Mouse (Mus musculus) heart, adult 18-20 months (tissue): ENCODE measurements at regions not wholly inside any gene's neighbourhood (a gene's known extent, or its start where the extent isn't known, plus 50 kb on each side); places are given as distances from the start of the nearest gene placed in this dataset.

ENCODE experiments used
- DNase-seq, 2 experiments: peaks; one replicate each; pipeline ENCODE4 v3.0.0; 2021 to 2022; ENCODE audit warnings: mixed read lengths in 1 of 2

GRCm38 (mm10) chr12:9655794-9656193, 85.9 kb downstream of the Osr1 start:
- no peak for DNase-seq

DNA sequence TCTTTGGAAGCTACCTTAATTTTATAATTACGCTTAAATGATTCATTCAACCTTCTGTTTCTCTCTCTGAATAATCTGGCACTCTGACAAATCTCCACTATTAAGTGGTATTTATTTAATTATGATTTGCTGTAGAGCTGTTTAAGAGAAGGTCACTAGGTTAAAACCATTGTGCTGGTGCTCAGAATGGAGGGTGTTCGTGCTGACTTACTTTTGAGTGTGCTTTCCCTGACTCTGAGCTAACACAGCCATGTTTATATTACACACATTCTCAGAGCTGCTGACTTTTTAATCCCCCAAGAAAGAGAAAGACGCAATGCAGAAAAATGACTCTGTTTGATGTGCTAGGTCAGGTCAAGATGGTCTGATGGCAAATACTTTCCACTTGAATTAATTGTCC, 86.4 kb downstream of the Osr1 start:
- DNase-seq = no peak

DNA sequence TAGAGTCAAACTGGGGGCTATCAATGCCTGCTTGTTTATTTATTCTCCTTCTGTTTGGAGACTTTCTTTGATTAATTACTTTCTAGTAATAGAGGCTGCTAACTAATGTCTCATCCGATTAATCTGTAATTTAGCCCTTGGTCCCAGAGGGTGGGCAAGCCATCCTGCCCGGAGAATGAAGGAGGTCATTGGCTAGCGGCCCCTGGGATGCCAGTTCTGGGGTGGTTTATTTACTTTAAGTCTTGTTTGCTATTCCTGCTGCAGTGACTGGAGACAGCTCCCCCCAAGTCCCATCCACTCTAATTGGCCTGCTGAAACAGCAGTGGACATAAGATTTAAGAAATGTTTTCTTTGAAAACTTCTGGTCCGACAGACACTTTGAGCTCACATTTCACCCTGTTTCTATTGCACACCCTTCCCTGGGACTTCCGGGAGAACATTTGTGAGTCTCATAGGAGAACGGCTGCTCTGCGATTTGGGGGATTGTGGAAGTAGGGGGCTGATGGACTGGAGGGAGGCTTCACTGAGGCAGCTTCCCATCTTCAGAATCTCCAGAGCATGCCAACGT, 87.4 kb downstream of the Osr1 start:
- DNase-seq = no peak

DNA sequence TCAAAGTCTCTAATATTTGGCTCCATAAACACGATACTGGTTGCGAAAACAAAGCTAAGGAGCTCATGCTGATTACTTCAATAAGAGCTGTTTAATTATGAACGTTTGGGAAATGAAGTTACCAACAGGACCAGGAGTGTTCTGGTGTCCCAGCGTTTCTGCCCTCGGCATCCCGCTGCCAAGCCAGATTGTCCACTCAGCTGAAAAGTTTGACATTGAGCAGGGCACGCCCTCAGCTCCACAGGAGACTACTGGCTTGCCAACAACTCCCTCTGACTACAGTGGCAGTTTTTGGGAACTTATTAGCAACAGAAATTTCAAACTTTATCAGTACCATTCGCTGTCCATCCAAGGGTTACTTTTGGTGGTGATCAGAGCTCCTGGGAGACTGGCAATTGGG, 87.9 kb downstream of the Osr1 start:
- peak; percentile 8 to 12 for DNase-seq

DNA sequence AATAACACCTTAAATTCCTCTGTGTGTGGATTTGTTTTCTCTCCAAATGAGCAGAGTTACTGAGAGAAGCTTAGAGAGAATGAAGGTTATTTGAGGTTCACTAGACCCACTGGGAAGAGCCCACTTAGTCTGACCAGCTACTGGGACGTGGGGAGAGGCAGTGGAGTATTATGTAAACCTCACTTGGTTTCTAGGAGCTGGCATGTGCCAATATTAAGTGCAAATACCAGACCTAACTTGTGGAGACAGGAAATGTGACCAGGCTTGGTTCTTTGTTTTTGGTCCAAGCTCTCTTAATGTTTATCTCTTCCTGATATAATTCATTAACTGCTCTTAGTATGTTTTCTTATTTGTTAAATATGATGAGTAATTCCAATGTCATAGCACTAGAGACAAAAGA, 90.4 kb downstream of the Osr1 start:
- DNase-seq = no peak

- no peak for DNase-seq
These were observed 118.9 kb downstream of the Osr1 start for GRCm38 (mm10) chr12:9688776-9689175.

DNA sequence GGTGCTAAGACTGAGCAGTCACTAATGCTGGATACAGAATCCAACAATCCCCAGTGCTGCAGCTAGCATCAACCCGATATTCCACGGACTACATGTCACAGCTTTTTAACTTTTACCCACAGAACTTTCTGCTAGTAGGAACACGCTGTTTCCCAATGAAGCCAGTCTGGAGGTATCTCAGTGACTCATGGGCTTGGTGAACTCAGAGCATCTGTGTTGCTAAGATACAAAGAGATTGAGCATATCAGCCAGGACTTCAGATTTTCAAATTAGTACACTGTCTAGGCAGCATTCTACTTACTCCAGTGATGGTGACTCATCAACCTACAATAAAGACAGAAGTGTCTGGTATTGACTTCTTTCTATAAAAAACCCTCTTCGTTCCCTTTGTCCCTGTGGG, 119.6 kb downstream of the Osr1 start:
- DNase-seq = peak in 1 of 2 experiments; percentile 47

DNA sequence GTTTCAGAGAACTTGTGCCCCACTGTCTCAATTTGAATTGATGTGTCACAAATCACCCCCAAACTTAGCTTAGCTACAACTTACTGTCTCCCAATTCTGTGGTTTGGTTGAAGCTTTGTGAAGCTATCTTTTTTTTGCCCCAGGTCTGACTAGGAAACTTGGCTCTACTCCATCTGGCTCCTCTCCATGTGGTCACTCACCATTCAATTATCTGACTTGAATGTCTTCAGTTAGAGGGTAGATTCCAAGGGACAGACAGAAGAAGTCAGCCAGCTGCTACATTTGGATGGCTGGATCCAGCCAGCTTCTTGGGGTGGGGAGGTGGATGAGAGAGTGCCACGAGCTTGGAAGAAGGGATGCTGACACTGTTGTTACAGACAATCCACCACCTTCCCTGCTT, 163.0 kb downstream of the Osr1 start:
- peak; percentile 6 to 8 for DNase-seq

DNA sequence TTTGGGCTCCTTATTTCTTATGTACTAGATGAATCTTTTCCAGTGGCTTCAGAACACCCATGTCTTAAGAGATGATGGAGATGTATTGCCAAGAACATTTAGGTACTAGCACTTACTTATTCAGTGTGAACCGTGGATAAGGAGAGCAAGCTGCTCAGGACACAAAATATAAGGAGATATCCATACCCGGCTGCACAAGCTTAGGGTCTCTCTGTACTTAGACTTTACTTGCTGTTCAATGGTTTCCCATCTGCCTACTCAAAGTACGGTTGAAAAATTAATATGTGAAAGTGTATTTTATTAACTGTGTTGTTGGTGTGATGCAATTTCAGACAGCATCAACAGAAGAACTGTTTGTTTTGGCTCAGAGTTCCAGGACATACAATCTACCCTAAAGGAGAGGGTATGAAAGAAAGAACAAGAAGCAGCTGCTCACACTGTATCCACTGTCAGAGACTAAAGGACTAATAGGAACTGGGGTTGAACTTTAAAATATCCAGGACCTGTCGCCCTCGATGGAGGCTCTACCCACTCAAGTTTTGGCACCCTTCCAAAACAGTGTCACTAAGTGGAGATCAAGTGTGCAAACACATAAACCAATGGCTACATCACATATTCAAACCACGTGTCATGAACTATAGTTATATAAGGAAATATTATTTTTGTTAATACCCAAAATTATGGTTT, 174.9 kb downstream of the Osr1 start:
- DNase-seq = no peak

DNA sequence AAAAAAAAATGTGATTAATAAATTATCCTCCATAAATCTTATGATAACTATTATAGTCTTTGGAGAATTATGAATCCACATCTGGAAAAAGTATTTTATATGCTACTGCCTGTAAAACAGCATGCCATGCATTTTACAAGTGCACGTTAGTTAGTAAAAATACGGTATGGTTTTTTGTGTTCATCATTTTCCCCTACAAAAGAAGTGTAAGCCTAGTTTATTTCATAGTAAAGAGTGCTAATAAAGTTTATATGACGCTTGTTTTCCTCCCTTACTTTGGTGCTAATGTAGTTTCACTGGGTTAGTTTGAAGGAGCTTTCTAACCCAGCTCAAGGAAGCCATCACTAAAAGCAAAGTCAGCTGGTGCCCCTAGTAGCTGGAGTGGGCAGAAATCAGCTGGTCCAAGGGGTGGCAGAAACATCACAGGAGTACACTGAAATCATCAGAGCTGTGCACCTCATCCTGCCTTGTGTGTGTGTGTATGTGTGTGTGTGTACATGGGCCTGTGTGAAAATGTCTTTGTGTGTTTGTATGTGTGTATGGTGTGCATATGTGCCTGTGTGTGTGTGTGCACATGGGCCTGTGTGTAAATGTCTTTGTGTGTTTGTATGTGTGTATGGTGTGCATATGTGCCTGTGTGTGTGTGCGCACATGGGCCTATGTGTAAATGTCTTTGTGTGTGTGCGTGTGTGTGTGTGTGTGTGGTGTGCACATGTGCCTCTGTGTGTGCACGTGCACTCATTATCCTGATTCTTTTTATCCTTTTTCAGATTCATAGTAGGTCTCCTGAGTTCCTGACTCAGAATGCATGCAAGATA, 181.6 kb downstream of the Osr1 start:
- DNase-seq = no peak

DNA sequence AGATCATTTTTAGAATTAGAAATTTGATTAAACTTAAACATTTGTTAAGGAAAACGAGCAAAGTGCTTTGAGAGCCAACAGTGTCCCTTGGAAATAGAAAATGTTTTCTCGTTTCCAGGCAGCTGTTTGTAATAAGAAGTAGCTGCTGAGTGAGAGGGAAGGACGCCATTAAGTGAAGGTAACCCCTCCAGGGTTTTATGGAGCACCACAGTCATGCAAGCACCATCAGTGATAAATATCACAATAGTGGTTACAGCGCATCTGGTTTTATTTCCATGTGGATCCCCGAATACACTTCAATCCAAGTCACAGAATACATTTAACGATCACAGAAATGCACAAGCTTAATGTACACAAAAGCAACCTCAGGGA, 182.1 kb downstream of the Osr1 start:
- DNase-seq = no peak

- DNase-seq = no peak
These were observed 186.5 kb downstream of the Osr1 start for GRCm38 (mm10) chr12:9756411-9756810.

GRCm38 (mm10) chr12:9760818-9761217, 190.9 kb downstream of the Osr1 start:
- peak in 1 of 2 experiments; percentile 1 for DNase-seq

DNA sequence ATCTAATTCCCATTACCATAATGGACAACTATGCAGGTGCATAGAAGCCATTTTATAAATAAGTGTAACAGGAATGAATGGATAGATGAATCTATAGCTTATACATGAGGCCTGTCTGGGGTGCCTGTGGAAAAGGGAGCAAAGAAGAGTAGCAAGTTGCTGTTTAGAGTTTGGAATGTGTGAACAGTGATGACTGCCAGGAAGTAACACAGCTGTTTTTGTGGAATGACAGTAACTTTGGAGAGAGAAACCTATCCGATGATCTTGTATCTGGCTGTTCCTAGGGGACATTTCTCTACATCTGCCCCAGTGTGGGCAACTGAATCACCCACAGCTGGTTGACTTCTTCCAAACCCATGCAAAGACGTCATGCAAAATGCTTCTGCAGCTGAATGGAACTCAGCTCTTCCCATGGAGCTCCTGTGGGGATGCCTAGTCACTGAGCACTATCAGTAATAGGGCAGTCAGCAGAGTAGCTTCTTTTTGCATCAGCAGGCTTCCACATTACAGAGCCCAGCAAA, 192.4 kb downstream of the Osr1 start:
- DNase-seq = peak; percentile 26 to 31

GRCm38 (mm10) chr12:9762842-9763241, 192.9 kb downstream of the Osr1 start:
- no peak for DNase-seq

DNA sequence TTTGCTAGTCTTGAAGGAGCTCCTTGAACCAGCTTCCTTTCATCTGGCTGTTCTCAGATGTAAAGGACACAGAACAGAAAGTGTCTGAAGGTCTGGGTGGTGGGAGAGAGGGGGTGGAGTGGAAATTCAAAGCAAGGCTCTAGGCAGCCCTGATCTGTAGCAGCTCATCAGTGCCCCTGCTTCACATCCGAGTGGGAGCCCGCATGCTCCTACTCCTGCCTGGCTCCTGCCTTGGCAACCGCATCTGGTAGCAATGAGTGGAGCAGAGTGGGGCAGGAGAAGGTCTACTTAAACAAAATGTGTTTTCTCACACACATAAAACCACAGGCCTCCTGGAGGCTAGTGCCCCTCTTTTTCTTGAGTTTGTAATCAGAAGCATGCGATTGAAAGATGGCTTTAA, 201.0 kb downstream of the Osr1 start:
- no peak for DNase-seq

DNA sequence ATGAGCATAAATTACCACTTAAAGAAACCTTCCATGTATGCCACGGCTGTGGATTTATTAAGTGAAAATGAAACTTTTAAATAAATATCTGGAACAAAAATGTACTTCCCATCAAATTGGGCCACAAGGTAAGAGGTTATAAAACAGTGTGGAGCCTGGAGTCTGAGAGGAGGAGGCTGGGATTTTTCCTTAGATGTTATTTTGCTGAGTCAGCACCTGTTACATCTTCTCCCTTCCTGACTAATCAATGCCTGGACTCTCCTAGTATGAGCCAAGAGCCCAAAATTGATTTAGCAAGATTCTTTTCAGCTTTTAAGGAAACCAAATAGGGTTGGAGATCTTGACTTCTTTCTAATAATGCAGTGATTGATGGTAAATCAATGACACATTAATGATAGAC, 203.0 kb downstream of the Osr1 start:
- no peak for DNase-seq

- no peak for DNase-seq
These were observed 232.4 kb downstream of the Osr1 start for GRCm38 (mm10) chr12:9802284-9802683.

- DNase-seq = peak; percentile 35 to 69
These were observed 237.5 kb downstream of the Osr1 start for GRCm38 (mm10) chr12:9807406-9807805.

- DNase-seq = no peak
These were observed 263.4 kb downstream of the Osr1 start for GRCm38 (mm10) chr12:9833273-9833672.

DNA sequence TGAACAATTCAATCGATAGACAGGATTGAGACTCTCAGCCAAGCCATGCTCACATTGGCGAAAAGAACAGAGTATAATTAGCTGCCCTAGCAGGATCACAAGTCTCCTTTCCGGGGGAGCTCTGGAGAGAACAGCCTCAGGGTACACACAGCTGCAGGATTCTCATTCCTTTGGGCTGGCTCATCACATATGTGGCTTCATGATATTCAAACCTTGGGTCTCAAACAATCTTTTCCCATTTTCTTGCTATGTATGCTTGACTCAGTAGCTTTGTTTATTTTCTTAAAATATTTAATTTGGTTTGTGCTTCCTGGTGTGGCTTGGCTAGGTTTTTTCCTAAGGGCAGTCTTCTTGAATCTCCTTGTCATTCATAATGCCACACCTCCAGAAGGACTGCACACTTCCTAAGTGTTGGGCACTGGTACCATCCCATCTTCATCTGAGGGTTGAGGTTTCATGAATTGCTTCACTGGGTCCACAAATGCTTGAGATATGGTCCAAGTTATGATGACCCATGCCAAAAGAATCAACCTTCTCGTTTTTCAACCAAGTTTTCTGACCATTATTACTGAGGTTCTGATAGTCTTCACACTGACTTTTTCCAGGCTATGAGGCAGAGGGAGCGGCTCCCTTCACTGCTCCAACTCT, 269.4 kb downstream of the Osr1 start:
- DNase-seq = no peak

- peak in 1 of 2 experiments; percentile 10 for DNase-seq
These were observed 270.0 kb downstream of the Osr1 start for GRCm38 (mm10) chr12:9839949-9840348.

- no peak for DNase-seq
These were observed 277.1 kb downstream of the Osr1 start for GRCm38 (mm10) chr12:9847034-9847433.
